7 mouse cellular contexts compared by ENCODE assay signal in genomic region chr1:192853988-192854818, GRCm38 (mm10). TPM values are rescaled to one million over a fixed set of nuclear protein-coding genes. Genes with fewer than 3 reads are reported as not detected.
DNase-seq lines count a peak whose midpoint lies in the region; ATAC-seq and TF ChIP-seq lines count a peak whose summit lies in the region.

No protein-coding gene starts in this region.

- H3K36me3 ChIP-seq in spleen, adult 2 months (ENCODE audit: control insufficient read depth, insufficient read depth, low read length) = no peaks in the 10 kb centered on the region
- H3K36me3 ChIP-seq in forebrain, embryonic 11.5 days (ENCODE audit: control insufficient read depth, insufficient read depth, low read length) = no peaks in the 10 kb centered on the region
- no peaks in the 10 kb centered on the region for H3K36me3 ChIP-seq in intestine, postnatal 0 days (ENCODE audit: control insufficient read depth, insufficient read depth)

- peak overlapping the region; percentile 87 for H3K9ac ChIP-seq in forebrain, embryonic 11.5 days (ENCODE audit: low read length)
- H3K9ac ChIP-seq in intestine, postnatal 0 days (ENCODE audit: low read depth, low read length) = peak overlapping the region; percentile 57; the same call in 1 of the 2 replicates

- no peak for TF ChIP-seq CTCF in spleen, adult 2 months (IDR thresholded peaks at IDR 0.05; ENCODE audit: extremely low read depth, insufficient read depth, insufficient read length, insufficient replicate concordance)
- TF ChIP-seq CTCF in intestine, postnatal 0 days (IDR thresholded peaks at IDR 0.05; ENCODE audit: low read depth) = no peak

- peak; percentile 12; the same call in 1 of the 2 replicates for ATAC-seq in forebrain, embryonic 11.5 days (replicated peaks; ENCODE audit: low FRiP score)
- ATAC-seq in intestine, postnatal 0 days = peak; percentile 12; the same call in 1 of the 2 replicates

- 9% methylated on average over 19 of the region's 19 CpGs for WGBS in spleen, adult 2 months
- WGBS in forebrain, embryonic 11.5 days = 2% methylated on average over 19 of the region's 19 CpGs
- WGBS in intestine, postnatal 0 days = 18% methylated on average over 19 of the region's 19 CpGs

- no peaks in the 10 kb centered on the region for H3K9me3 ChIP-seq in forebrain, embryonic 11.5 days (ENCODE audit: control insufficient read depth, low read length)
- H3K9me3 ChIP-seq in intestine, postnatal 0 days (ENCODE audit: control insufficient read depth) = no peaks in the 10 kb centered on the region

- no peak for DNase-seq in spleen, adult 2 months (ENCODE audit: low read depth in 1 of 2, low spot score in 2 of 2)
- DNase-seq in spleen, postnatal 36 days (ENCODE audit: low spot score in 2 of 2) = no peak
- DNase-seq in forebrain, embryonic 11.5 days (ENCODE audit: low spot score) = peak; percentile 61
- peak; percentile 39 for DNase-seq in skeletal muscle tissue, adult 2 months (ENCODE audit: low read depth, low spot score)
- no peak for DNase-seq in left cerebral cortex, adult 18-20 months (ENCODE audit: low spot score in 2 of 2)
- no peak for DNase-seq in urinary bladder, postnatal 10 days (ENCODE audit: low spot score)

- H3K4me3 ChIP-seq in spleen, adult 2 months (ENCODE audit: extremely low read depth, insufficient read depth, insufficient read length) = peak overlapping the region; percentile 53; the same call in 1 of the 2 replicates
- H3K4me3 ChIP-seq in forebrain, embryonic 11.5 days (ENCODE audit: low read depth, low read length) = peak overlapping the region; percentile 78
- peak overlapping the region; percentile 74 for H3K4me3 ChIP-seq in intestine, postnatal 0 days (ENCODE audit: low read depth, low read length)

- no peak for TF ChIP-seq POLR2A in spleen, adult 2 months (IDR thresholded peaks at IDR 0.05; ENCODE audit: low read depth, low read length)

- peaks cover 13% of the 10 kb centered on the region for H3K27me3 ChIP-seq in spleen, adult 2 months (ENCODE audit: control insufficient read depth, insufficient read depth, low read length)
- peaks cover 35% of the 10 kb centered on the region for H3K27me3 ChIP-seq in forebrain, embryonic 11.5 days (ENCODE audit: control insufficient read depth, insufficient read depth, low read length)
- peaks cover 4% of the 10 kb centered on the region; the same call in 1 of the 2 replicates for H3K27me3 ChIP-seq in intestine, postnatal 0 days (replicated peaks; ENCODE audit: control insufficient read depth, insufficient read depth, low read length)

- H3K27ac ChIP-seq in spleen, adult 2 months (ENCODE audit: insufficient read depth, low read length) = no peak overlapping the region
- no peak overlapping the region for H3K27ac ChIP-seq in forebrain, embryonic 11.5 days (ENCODE audit: low read depth, low read length)
- H3K27ac ChIP-seq in intestine, postnatal 0 days (ENCODE audit: low read depth, low read length) = no peak overlapping the region

- H3K4me2 ChIP-seq in forebrain, embryonic 11.5 days (ENCODE audit: low read depth, low read length, severe bottlenecking) = peak overlapping the region; percentile 98
- H3K4me2 ChIP-seq in intestine, postnatal 0 days (replicated peaks; ENCODE audit: low read depth) = peak overlapping the region; percentile 98

- H3K4me1 ChIP-seq in spleen, adult 2 months (ENCODE audit: control insufficient read depth, insufficient read depth, insufficient read length) = peaks cover 9% of the 10 kb centered on the region
- H3K4me1 ChIP-seq in forebrain, embryonic 11.5 days (replicated peaks; ENCODE audit: control insufficient read depth, insufficient read depth, low read length) = peaks cover 27% of the 10 kb centered on the region
- H3K4me1 ChIP-seq in intestine, postnatal 0 days (replicated peaks; ENCODE audit: control insufficient read depth, insufficient read depth, low read length) = no peaks in the 10 kb centered on the region

RNA-seq across cellular contexts. Expression of gene Sertad4, which starts 1.4 kb away (rescaled TPM):
- polyA plus RNA-seq in spleen, adult 2 months (2012; rRNA removed) = 0.42 and 0.50 TPM in 2 replicates
- 17.2 and 17.3 TPM in 2 replicates for polyA plus RNA-seq in forebrain, embryonic 11.5 days (2014; fragmentation: Nextera tagmentation; extraction: Ambion mirVana)
- polyA plus RNA-seq in intestine, postnatal 0 days (2015; fragmentation: Nextera tagmentation; extraction: Ambion mirVana) = 3.4 and 3.5 TPM in 2 replicates
- total RNA-seq in left cerebral cortex, adult 18-20 months (2021) = 10 to 100 TPM; 12.3 to 13.6 TPM

Comparison
In these comparisons a context has a peak if more than half of its experiments do, and no peak if none do; other contexts are left out.
1. DNase-seq: peak in forebrain, embryonic 11.5 days (single experiment) and skeletal muscle tissue, adult 2 months (single experiment); none in spleen, adult 2 months (0 of 2), spleen, postnatal 36 days (0 of 2), left cerebral cortex, adult 18-20 months (0 of 2) and urinary bladder, postnatal 10 days (single experiment).
2. Peak in every context shown above with its lines, with median percentiles within 50 percentile points of each other: H3K4me3 ChIP-seq.